In the genomic region with DNA sequence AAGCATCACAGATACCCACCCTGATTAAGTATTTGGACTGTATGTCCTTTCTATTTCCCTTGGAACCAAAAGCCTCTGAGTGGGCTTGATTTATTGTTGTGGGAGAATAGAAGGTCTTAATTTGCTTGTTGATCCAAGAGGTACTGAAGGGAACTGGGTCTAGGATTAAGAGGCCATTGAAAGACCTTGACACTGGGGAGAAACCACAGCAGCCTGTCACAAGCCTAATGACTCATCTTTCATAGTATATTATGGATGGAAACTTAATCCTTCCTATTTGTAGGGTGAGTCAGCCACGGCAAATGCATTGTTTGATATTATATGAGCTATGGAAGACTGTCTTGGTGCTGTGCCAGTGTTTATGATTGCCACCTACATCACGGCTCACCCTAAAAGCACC, we compare ENCODE assay signal across 18 mouse cellular contexts. TPM values are rescaled to one million over a fixed set of nuclear protein-coding genes. Genes with fewer than 3 reads are reported as not detected.
"Had no signal": no experiment of that assay in that cellular context is flagged by ENCODE, and none has a peak within 500 bp of the region (broad histone marks: within the 10 kb centered on the region; RNA-seq: fewer than 3 reads in every experiment).

No protein-coding gene starts in this region.

- H3K4me2 ChIP-seq: limb, embryonic 12.5 days; liver, embryonic 13.5 days; lung, embryonic 15.5 days; midbrain, embryonic 12.5 days had no signal

- H3K27me3 ChIP-seq: liver, embryonic 13.5 days; lung, embryonic 15.5 days; midbrain, embryonic 12.5 days had no signal

- H3K4me1 ChIP-seq: limb, embryonic 12.5 days; liver, embryonic 13.5 days; lung, embryonic 15.5 days; midbrain, embryonic 12.5 days had no signal

- H3K9ac ChIP-seq: limb, embryonic 12.5 days; liver, embryonic 13.5 days; liver, postnatal 0 days; lung, embryonic 15.5 days; midbrain, embryonic 12.5 days had no signal

- H3K36me3 ChIP-seq: limb, embryonic 12.5 days; liver, embryonic 13.5 days; lung, embryonic 15.5 days; midbrain, embryonic 12.5 days had no signal

- H3K4me3 ChIP-seq: layer of hippocampus, adult 2 months; limb, embryonic 12.5 days; liver, embryonic 13.5 days; lung, embryonic 15.5 days; midbrain, embryonic 12.5 days had no signal

- H3K9me3 ChIP-seq: limb, embryonic 12.5 days; liver, embryonic 13.5 days; lung, embryonic 15.5 days; midbrain, embryonic 12.5 days had no signal

- ATAC-seq: liver, postnatal 0 days; midbrain, embryonic 16.5 days had no signal

- DNase-seq: kidney, adult 9 months; kidney, postnatal 4 days; liver; liver, embryonic 13.5 days; liver, postnatal 0 days; lung, postnatal 14 days; right cerebral cortex, adult 18-20 months; right cerebral cortex, postnatal 25 days; thymus, postnatal 36 days had no signal

- H3K27ac ChIP-seq: kidney, postnatal 0 days; layer of hippocampus, adult 2 months; limb, embryonic 12.5 days; liver, embryonic 13.5 days; lung, embryonic 15.5 days; midbrain, embryonic 12.5 days had no signal

RNA-seq across cellular contexts. Expression of gene Calcb, which starts 8.0 kb away (rescaled TPM):
- total RNA-seq: left cerebral cortex, postnatal 36 days; megakaryocyte-erythroid progenitor cell, adult 5-6 weeks had no signal
- polyA plus RNA-seq: kidney, postnatal 0 days; limb, embryonic 12.5 days; liver, embryonic 13.5 days; liver, postnatal 0 days; testis, adult 2 months had no signal

RNA-seq across cellular contexts. Expression of gene Insc, which starts 33.1 kb away (rescaled TPM):
- total RNA-seq: megakaryocyte-erythroid progenitor cell, adult 5-6 weeks had no signal
